Mouse (Mus musculus) bone marrow macrophage, adult 2 months (primary cell): ENCODE measurements at regions not wholly inside any gene's neighbourhood (a gene's known extent, or its start where the extent isn't known, plus 50 kb on each side); places are given as distances from the start of the nearest gene placed in this dataset.
"Not testable (repeated sequence)": the region's sequence is repeated elsewhere in the genome, so short reads cannot be mapped to it uniquely, and the experiment has no call there.

Experiments
- H3K27ac ChIP-seq: 2 replicates; pipeline ENCODE4 v1.5.1; 2012; ENCODE audit warnings: low read depth, low read length; ENCODE audit not compliant: insufficient read depth
- H3K4me1 ChIP-seq: 2 replicates; pipeline ENCODE4 v1.6.1; 2012; ENCODE audit warnings: low read length; ENCODE audit not compliant: control insufficient read depth, insufficient read depth
- H3K4me3 ChIP-seq: 2 replicates; pipeline ENCODE4 v1.5.1; 2012; ENCODE audit warnings: mild to moderate bottlenecking, low read length, moderate library complexity; ENCODE audit not compliant: insufficient read depth

GRCm38 (mm10) chr17:6489926-6490564 is 60.1 kb downstream of the Dynlt1b start:
- H3K4me3 ChIP-seq, H3K4me1 ChIP-seq, H3K27ac ChIP-seq: not testable (repeated sequence)

DNA sequence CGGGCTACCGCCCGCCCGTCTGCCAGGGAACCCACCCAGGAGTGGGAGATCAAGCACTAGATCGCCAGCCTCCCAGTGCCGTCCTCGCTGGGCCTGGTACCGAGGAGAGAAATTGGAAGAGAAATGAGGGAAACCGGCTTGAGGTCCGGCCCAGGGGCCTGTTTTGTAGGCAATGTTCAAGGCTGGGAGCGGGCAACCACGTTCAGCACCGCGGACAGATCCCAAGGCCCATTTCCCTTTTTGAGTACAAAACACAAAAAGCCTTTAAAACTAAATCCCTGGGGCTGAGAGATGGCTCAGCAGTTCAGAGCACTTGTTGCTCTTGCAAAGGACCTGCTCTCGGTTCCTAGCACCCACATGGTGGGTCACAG is 60.6 kb downstream of the Dynlt1b start:
- H3K4me1 ChIP-seq, H3K27ac ChIP-seq, H3K4me3 ChIP-seq: not testable (repeated sequence)

GRCm38 (mm10) chr17:6492501-6492900 is 62.6 kb downstream of the Dynlt1b start:
- H3K4me1 ChIP-seq, H3K27ac ChIP-seq: not testable (repeated sequence)
- peak overlapping the region; percentile 37 for H3K4me3 ChIP-seq

- H3K4me1 ChIP-seq, H3K27ac ChIP-seq: not testable (repeated sequence)
- peak overlapping the region; percentile 30 for H3K4me3 ChIP-seq
These were observed 63.0 kb downstream of the Dynlt1b start for GRCm38 (mm10) chr17:6492950-6493349.

GRCm38 (mm10) chr17:6496491-6496890 is 66.6 kb downstream of the Dynlt1b start:
- not testable (repeated sequence) for H3K4me3 ChIP-seq, H3K27ac ChIP-seq, H3K4me1 ChIP-seq

DNA sequence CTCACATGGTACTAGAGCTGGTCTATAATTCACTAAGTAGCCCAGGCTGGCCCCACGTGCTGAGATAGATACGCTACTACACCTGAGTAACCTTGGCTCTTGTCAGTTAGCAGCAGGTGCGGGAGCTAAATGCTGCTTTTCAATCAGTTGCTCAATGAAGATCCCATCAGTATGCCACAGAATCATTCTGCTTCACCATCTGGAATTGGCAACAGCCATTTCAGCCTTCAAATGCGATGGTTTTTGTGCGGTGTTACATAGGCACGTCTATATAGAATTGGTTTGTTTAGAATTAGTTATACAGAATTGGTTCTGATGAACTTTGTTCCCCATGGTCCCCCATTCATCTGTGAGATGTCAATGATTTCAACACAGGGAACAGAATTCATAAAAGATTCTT is 72.8 kb downstream of the Dynlt1b start:
- H3K27ac ChIP-seq, H3K4me3 ChIP-seq, H3K4me1 ChIP-seq: not testable (repeated sequence)

DNA sequence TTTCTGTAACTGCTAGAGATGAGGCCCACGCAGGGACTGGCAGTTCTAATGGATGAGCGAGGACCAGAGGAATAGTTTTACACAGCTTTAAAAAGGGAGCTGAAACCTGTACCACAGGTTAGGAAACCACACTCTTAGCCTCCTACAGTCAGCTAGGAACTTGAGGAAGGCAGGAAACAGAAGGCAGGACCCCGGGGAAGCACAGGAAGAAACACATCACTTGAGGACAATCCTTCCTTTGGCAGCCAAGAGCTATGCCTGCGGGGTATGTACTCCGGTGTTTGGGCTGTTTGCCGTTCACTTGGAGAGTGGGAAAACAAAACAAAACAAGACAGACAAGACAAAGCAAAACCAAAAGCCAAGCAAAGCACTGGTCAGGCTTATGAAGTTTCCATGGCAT is 76.0 kb downstream of the Dynlt1b start:
- H3K4me3 ChIP-seq, H3K27ac ChIP-seq, H3K4me1 ChIP-seq: not testable (repeated sequence)

DNA sequence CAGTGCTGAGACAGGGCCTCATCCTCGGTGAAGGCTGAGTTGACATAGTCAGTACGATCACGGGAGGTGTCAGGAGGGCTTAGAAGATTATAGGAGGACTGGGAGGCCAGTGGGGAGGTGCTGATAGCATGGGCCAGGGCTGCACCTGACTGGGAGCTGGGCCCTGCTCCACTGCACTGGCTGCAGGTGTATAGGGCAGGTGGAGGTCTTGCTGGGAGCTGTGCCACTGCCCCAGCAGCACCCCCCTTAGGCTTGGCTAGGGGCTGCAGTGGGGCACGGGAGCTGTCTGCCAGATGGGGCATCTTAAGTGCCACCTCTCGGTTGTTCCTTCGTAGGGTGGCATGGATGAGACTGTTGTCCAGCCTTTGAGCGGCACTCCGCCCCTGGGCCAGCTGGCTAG is 85.2 kb downstream of the Dynlt1b start:
- H3K4me3 ChIP-seq, H3K27ac ChIP-seq, H3K4me1 ChIP-seq: not testable (repeated sequence)

GRCm38 (mm10) chr17:6519107-6519506 is 82.4 kb upstream of the Dynlt1c start:
- H3K27ac ChIP-seq, H3K4me3 ChIP-seq, H3K4me1 ChIP-seq: not testable (repeated sequence)

DNA sequence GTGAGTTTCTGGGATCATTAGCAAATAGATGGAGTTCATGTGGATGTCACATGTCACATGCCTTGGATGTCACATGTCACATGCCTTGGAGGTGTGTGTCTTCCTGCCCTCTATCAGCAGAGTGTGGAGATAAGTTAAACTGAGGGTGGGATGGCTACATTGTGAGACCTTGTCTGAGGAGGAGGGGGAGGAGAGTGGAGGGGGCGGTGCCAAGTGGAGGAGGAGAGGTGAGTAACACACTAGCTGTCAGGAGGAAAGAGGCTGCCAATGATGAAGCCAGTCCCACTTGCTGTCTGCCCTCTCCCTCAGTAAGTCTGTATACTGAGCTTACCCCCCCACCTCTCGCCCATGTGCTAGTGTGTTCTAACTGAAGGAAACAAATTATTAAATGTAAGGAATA is 81.5 kb upstream of the Dynlt1c start:
- H3K4me1 ChIP-seq, H3K4me3 ChIP-seq, H3K27ac ChIP-seq: not testable (repeated sequence)

GRCm38 (mm10) chr17:6520751-6521150 is 80.7 kb upstream of the Dynlt1c start:
- H3K27ac ChIP-seq, H3K4me3 ChIP-seq, H3K4me1 ChIP-seq: not testable (repeated sequence)

DNA sequence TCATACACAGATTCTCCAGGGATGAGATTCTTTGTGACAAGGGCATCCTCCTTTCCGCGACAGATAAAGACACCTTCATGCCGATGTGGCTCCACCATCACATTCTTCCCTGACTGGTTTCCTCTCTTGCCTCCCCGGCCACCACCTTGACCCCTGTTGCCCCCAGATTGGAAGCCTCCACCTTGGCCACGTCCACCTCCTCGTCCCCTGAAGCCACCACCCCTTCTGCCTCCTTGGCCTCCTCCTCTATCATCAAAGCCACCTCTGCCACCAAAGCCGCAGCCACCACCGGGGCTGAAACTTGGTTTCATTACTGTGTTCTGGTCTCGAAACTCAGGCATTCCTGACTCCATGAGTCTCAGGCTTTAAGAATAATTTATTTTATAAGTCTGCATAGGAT is 79.3 kb upstream of the Dynlt1c start:
- H3K4me3 ChIP-seq, H3K4me1 ChIP-seq, H3K27ac ChIP-seq: not testable (repeated sequence)

GRCm38 (mm10) chr17:6538723-6539122 is 62.7 kb upstream of the Dynlt1c start:
- H3K4me1 ChIP-seq, H3K4me3 ChIP-seq, H3K27ac ChIP-seq: not testable (repeated sequence)

DNA sequence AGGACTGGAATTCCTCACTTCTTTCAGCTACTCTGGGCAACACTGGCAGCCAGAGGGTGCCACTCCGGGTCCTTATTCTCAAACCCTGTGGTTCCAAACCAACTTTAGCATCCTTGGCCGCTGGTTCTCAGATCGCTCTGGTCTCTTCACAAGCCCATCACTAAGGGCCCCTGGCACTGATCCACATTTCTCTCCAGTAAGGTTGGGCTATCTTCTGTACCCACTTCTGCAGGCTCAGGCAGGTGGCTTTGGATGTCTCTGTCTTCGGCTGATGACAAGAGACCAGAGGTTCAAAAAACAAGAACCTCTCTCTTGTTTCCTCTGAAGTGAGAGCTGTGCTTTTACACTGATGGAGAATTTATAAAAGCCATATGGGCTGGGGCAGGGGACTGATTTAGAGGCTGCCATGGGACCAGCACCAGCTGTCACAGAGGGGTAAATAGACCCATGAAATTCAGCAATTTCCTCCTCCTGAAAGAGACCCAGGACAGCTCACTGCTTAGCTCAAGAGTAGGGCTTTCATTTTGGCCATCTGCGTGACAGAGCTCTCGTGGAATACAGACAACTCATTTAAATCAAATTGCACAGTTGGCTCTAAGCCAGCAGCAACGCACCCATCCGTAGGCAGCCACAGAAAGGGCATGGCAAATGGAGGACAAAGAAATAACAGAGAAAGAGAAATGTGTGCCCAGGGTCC is 54.3 kb upstream of the Dynlt1c start:
- not testable (repeated sequence) for H3K4me3 ChIP-seq

GRCm38 (mm10) chr17:6547937-6548336 is 53.5 kb upstream of the Dynlt1c start:
- not testable (repeated sequence) for H3K4me3 ChIP-seq, H3K27ac ChIP-seq, H3K4me1 ChIP-seq

More for the DNA sequence above, 54.3 kb upstream of the Dynlt1c start:
- H3K4me1 ChIP-seq, H3K27ac ChIP-seq: not testable (repeated sequence)
